ENCODE assay signal across 17 mouse cellular contexts in the genomic region with DNA sequence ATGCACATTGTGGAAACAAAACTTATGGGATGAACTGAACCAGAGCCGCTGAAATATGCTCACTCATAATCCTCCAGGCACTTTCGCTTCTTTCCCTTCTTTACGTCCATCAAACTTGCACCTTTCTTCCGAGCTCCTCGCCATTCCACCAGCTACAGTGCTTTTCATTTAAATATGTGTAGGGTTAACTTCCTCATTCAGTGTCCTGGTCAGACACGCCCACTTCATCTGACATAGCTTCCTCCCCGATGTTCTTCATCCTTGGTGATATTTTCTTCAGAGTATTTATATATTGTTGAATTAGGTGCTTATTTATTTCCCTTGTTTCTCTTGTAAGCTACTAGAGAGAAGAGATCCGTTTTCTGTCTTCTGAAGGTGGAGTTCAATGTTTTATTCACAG.
"Had no signal": no experiment of that assay in that cellular context is flagged by ENCODE, and none has a peak within 500 bp of the region (broad histone marks: within the 10 kb centered on the region; RNA-seq: fewer than 3 reads in every experiment).

No protein-coding gene starts in this region.

- H3K27ac ChIP-seq: liver, embryonic 14.5 days; macrophage; midbrain, embryonic 13.5 days; midbrain, embryonic 15.5 days; neural tube, embryonic 12.5 days had no signal

- H3K4me2 ChIP-seq: lung, embryonic 14.5 days; midbrain, embryonic 11.5 days; midbrain, embryonic 13.5 days; midbrain, embryonic 15.5 days; neural tube, embryonic 12.5 days had no signal

- H3K4me1 ChIP-seq: megakaryocyte, embryonic 14.5 days; midbrain, embryonic 13.5 days; midbrain, embryonic 15.5 days; neural tube, embryonic 12.5 days had no signal

- H3K36me3 ChIP-seq: midbrain, embryonic 13.5 days; midbrain, embryonic 15.5 days; neural tube, embryonic 12.5 days had no signal

- H3K4me3 ChIP-seq: megakaryocyte, embryonic 14.5 days; midbrain, embryonic 13.5 days; midbrain, embryonic 15.5 days; neural tube, embryonic 12.5 days had no signal

- DNase-seq: lung, adult 18-20 months; lung, embryonic 14.5 days; lung, postnatal 14 days; lung, postnatal 36 days; right cerebral cortex, postnatal 14 days; right cerebral cortex, postnatal 4 days; spleen, adult 18-20 months; thymus, adult 18-20 months; thymus, postnatal 14 days; thymus, postnatal 36 days had no signal

- H3K27me3 ChIP-seq: megakaryocyte, embryonic 14.5 days; midbrain, embryonic 13.5 days; midbrain, embryonic 15.5 days; neural tube, embryonic 12.5 days had no signal

- H3K9ac ChIP-seq: liver, embryonic 14.5 days; lung, embryonic 14.5 days; midbrain, embryonic 13.5 days; midbrain, embryonic 15.5 days; neural tube, embryonic 12.5 days had no signal

- ATAC-seq: midbrain, embryonic 13.5 days; midbrain, embryonic 15.5 days had no signal

- H3K9me3 ChIP-seq: midbrain, embryonic 13.5 days; midbrain, embryonic 15.5 days; neural tube, embryonic 12.5 days had no signal
